Mouse (Mus musculus) right cerebral cortex, adult 2 months (tissue): ENCODE data around the gene Def8.

Source experiments
- DNase-seq, 2 experiments: peaks; one replicate each; pipeline ENCODE4 v3.0.0; 2021 to 2022; ENCODE audit warnings: low spot score in 2 of 2

The Def8 gene

DNA sequence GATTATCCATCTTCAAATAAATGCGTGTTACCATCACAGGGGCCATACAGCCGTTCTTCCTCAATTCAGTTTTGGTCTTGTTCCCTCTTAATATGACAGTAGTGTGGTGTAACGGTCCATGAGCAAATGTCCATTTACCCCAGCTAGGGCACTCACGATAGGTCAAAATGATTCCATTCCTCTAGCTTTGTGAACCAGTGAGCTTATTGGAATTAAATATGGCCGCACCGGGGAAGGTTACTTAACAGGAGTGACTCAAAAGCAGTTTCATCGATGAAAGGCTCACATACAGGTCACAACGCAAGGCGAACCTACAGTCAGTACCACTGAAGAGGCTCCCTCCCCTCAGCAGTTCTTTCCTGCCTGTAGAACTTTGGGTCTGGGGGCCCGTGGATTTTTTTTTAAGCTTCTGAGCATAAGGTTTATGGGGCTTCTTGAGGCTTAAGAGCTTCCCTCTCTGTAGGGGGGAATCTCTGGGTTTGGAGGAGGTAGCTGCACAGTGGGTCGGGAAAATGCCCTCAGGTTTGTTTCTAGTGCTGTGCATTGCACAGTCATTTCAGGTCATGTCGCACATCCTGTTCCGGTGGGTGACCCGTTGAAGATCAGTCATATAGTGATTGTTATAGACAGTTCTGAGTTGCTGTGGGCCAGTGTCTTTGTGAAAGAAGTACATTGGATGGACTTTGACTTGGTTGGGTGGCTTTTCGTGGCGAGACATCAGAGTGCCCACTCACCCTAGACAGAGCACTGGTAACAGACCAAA lies 55.3 kb downstream of the Def8 start:
- peak in 1 of 2 experiments; percentile 27 for DNase-seq

DNA sequence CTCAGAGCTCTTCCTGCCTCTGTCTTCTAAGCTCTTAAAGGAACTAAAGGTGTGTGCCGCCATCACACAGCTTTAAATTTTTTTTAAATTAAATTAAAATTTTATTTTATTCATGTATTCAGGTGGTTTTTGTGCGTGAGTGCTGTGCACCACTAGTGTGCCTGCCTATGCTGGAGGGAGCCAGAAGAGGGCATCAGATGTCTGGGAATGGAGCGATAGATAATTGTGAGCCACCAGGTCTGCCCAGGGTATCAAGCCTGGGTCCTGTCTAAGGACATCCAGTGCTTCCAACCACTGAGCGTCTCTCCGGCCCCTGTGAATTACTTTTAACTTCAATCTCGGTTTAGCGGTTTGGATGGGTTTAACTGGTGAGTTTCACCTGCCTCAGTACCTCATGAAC lies 59.3 kb downstream of the Def8 start:
- DNase-seq: no peak

DNA sequence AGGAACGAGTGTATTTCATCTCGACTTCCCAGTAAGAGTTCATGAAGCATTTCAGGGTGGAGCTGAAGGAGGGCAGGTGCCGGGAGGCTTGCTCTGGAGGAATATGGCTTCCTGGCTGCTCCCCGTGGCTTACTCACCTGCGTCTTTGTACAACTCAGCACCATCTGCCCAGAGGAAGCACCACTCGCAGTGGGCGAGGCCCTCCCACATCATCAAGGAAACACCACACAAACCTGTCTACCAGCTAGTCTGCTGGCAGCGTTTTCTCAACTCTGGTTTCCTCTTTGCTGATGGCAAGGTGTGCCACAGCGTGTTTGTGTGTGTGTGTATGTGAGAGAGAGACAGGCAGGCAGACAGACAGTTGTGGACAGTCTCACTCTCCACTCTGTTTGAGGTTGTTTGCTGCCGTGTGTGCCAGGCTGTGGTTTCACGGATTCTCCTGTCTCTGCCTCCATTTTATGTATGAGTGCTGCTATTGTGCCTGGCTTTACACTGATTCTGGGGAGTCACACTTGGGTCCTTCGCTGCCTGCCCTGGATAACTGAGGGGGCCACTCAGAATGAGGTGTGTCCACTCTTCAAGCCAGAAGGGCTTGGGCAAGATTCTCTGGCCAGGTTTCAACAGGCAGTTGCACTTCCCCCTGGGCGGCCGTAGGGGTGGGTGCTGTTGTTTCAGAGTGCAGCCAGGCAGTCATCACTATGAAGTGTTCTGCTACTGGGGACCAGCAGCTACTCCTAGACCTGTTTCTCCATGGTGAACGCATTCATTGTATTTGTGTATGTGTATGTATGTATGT lies 68.2 kb downstream of the Def8 start:
- DNase-seq: no peak

DNA sequence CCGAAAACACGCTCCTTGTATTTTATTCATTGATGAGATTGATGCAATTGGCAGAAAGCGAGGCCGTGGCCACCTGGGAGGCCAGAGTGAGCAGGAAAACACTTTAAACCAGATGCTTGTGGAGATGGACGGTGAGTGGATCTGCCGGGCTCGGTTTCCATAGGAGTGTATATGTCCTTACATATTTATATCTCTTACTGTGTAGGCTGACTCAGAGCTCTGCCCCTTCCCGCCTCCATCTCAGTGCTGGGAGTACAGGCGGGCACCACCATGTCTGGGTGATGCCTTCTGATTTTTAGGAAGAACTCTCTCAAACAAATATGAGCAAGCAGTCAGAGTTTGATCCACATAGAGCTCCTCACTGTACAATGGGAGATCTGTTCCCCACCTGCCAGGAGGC lies 69.6 kb downstream of the Def8 start:
- DNase-seq: peak in 1 of 2 experiments; percentile 26

DNA sequence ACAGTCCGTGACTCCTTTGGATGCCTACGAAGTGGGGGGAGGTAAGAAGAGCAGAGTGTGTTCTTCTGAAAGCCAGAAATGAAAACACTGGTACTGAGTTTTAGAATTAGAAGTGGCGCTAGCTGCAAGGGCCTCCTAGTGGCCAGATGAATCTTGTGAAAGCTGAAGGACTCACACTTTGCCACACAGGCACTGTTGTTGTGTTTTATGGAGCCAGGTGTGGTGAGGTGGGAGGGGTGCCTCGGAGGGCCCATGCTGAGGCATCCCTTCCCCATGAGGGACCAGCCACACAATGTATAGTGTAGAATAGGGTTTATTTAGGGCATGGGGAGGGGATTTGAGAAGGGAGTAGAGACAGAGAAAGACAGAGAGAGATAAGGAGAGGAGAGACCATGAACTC lies 74.4 kb downstream of the Def8 start:
- DNase-seq: no peak

DNA sequence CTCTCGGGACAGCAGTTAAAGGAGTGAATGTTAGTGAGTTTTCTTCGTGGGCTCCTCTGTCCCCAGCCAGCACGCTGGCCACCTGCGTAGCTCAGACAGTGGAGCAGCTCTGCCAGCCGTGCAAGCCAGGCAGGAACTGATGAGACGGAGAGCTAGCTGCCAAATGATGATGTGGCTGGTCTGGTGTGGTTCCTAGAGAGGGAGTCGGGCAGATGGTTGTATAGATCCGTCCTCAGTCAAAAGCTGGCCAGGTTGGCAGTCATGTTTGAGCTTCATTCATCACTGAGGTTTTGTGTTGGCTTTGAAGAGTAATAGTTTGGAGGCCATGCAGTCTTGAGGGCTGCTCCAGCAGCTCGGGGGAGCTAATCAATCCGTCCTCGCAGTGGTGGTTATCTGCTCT lies 75.6 kb downstream of the Def8 start:
- DNase-seq: peak in 1 of 2 experiments; percentile 28

DNA sequence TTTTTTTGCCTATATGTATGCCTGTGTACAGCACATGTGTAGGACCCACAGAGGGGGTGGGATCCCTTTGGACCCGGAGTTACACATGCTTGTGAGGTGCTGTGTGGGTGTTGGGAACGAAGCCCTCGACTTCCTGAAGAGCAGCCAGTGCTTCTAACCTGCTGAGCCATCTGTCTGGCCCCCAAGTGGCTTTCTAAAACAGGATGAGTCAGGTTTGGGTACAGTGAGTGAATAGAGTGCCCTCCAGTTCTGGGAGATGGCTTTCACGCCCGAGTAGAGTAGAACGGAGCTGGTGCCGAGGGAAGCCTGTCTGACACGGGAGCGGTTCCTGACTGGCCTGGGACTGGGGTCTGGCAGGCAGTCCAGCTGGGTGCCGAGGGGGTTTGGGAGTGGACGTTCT lies 76.2 kb downstream of the Def8 start:
- DNase-seq: no peak

DNA sequence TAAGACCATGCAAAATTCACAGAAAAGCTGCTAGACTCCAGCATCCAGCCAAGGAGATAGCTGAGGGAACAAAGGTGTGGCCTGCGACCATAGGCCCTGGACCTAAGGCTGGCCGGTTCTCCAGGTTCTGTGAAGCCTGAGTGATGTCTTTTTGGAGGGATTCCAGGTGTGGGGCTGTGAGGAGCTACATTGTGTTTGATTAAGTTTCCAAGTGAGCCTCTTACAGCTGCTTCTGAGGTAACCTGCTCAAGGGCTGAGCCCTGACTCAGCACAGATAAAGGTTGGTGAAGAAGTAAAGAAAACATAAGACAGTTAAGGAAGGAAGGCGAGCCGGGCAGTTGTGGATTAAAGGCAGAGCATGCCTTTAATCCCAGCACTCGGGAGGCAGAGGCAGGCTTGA lies 78.9 kb downstream of the Def8 start:
- DNase-seq: no peak

DNA sequence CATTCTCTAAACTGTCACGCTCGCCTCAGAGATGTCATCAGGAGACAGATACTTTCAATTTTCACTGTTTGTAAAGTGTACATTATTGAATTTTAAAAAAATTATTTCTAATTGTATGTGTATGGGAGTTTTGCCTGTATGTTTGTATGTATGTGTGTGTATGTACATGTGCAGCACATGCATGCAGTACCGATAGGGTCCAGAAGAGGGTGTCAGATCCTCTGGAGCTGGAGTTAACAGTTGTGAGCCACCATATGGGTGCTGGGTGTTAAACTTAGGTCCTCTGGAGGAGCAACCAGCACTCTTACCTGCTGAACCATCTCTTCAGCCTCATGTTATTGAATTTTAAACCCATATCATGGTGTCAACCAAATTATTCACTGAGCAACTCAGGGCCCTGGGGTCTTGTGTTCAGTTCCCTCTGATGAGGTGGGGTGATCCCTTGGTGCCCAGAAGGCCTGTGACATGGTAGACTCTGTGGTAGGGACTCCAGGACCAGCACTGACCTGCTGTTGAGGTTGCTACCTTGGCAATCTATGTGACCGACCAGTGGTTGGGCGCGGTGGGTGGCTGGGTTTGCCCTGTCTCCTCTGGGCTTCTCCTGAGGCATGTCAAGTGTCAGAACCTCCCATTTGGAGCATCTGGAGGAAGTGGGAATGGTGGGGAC lies 80.6 kb downstream of the Def8 start:
- DNase-seq: no peak

DNA sequence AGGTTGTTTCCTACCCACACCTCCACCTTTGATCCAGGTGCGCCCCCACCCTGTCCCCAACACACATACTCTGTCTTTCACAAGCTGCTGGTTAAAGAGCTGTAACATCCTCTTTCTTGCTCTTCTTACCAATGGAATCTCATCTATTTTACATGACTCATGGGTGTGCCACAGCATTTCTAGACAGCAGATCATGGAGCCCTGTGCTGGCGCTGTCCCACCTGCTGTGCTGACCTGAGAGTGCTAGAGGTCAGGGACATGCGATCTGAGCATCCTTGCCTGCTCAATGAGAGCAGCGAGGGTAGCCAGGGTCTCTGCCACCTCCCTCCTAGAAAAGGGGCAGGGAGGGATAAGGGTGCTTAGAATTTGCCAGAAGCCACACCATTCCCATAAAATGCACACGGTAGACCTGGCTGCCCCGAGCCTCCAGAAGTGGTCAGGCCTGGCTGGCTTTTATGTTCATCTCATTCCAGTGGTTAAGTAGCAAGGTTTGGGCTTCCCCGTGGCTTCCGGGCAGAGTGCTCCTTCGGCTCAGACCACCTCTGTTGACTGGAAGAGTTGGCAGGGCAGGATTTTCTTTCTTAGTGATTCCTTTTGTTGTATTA lies 81.4 kb downstream of the Def8 start:
- no peak for DNase-seq

DNA sequence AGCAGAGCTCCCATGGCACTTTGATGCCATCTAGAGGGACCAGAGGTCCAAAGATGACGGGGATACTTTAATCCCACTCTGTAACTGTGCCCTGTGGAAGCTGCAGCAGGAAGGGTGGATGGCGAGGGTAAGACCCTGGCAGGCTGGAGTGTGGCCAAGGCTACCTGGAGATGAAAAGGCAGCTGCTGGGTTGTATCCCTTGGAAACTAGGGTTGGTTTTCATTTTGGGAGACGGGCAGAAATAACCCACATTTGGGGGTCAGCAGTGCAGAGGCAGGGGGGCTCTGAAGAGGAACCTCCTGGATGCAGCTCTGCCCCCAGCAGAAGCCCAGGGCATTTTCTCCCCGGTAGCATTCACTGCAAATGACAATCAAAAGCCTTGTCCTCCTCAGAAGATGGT lies 81.9 kb downstream of the Def8 start:
- DNase-seq: no peak

DNA sequence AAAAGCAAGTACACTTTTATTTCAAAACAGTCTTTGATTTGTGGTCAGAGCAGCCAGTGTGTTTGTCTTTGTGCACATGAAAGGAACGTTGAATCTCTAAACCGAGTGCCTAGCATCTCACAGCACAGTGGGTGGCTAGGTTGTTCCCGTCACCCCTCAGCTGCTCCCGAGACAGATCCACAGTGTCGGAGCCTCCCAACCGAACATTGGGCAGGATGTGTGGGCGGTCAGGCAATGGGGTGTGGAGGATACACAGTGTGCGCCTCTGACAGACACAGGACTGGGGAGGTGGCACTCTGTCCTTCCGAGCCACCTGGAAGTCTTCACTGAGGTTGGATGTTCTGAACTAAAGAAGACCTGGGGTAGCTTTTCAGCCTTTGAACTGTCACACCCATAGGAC lies 82.4 kb downstream of the Def8 start:
- DNase-seq: no peak

DNA sequence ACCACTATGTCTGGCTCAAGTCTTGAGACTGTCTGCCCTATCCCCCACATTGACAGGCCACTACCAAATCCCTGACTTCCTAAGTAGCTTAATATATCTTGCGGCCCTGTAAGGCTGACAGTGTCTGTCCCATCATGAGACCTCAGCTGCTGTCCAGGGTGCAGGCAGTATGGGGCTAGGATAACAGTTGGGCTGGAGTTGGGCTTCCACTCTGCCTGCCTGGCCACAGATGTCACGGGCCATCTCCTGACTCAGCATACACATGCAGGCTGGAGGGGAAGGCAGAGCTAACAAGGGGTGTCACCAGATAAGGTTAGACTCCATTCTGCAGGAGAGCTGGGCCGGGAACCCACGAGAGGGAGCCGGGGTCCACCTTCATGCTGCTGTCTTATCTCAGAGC lies 83.8 kb downstream of the Def8 start:
- DNase-seq: no peak

DNA sequence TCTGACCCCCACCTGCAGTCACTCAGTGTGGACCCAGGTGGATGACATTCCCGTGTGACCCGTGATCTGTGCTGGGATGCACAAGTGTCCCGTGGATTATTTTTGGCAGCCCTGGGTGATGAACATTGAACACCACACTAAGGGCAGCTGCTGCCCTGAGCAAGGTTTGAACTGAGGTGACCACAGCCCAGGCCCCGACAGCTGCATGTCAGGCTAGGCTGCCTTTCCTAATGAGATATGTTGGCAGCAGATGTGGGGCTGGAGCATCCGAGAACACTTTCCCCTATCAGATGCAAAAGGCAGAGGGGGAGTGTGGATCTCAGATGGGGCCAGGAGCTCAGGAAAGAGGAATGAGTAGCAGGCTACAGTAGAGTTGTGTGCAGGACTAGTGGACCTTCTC lies 87.5 kb downstream of the Def8 start:
- DNase-seq: no peak
